Mouse (Mus musculus): ENCODE measurements around the gene Eif4b. TPM values are rescaled to one million over a fixed set of nuclear protein-coding genes. Genes with fewer than 3 reads are reported as not detected.

The Eif4b gene
- total RNA-seq, 2 experiments from 2014 or later, result 176 to 177 TPM

- DNase-seq (ENCODE audit: extremely low spot score in 1 of 2, low spot score in 2 of 2), result no peak
- intact Hi-C loops (cut with DNase I), result loop anchor here (10.0 kb wide), 1 partner anchor 114 kb away; no protein-coding TSS in a partner anchor
Measured at GRCm38 (mm10) chr15:102110701-102111494, 37.3 kb downstream of the Eif4b start.

GRCm38 (mm10) chr15:102111495-102111829, 37.9 kb downstream of the Eif4b start:
- intact Hi-C loops (cut with DNase I), result loop anchor here (10.0 kb wide), 1 partner anchor 113 kb away; no protein-coding TSS in a partner anchor
- no peak for DNase-seq (ENCODE audit: extremely low spot score in 1 of 2, low spot score in 2 of 2)

- intact Hi-C loops (cut with DNase I), result loop anchor here (10.0 kb wide), 1 partner anchor 113 kb away; no protein-coding TSS in a partner anchor
- DNase-seq (ENCODE audit: extremely low spot score in 1 of 2, low spot score in 2 of 2), result no peak
Measured at GRCm38 (mm10) chr15:102112181-102112580, 38.6 kb downstream of the Eif4b start.

DNA sequence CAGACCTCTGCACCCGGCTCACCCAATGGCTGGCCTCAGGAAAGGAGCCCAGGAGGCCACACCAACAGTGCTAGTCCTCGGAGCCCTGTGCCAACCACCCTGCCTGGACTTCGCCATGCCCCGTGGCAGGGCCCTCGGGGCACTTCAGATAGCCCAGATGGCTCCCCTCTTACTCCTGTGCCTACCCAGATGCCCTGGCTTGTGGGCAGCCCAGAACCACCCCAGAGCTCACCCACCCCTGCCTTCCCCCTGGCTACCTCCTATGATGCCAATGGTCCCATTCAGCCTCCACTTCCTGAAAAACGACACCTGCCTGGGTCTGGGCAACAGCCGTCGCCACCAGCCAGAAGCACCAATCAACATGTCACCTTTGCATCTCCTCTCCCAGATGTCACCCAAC, 39.3 kb downstream of the Eif4b start:
- intact Hi-C loops (cut with DNase I), result loop anchor here (10.0 kb wide), 1 partner anchor 112 kb away; no protein-coding TSS in a partner anchor
- DNase-seq (ENCODE audit: extremely low spot score in 1 of 2, low spot score in 2 of 2), result no peak

DNA sequence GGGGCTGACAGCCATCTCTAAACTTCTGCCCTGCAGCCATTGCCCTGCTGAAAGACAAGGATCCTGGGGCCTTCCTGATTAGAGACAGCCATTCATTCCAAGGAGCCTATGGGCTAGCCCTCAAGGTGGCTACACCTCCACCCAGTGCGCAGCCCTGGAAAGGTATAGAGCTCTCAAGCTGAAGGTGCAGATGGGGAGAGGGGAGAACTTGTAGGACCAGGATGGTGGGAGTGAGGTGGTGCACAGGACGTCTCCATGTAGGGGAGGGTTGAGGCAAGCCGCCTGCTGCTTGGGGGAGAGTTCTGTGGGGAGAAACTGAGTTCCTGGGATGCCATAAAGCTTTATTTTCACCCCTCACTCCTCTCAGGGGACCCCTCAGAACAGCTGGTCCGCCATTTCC, 40.1 kb downstream of the Eif4b start:
- intact Hi-C loops (cut with DNase I), result loop anchor here (10.0 kb wide), 1 partner anchor 111 kb away; no protein-coding TSS in a partner anchor
- DNase-seq (ENCODE audit: extremely low spot score in 1 of 2, low spot score in 2 of 2), result no peak

DNA sequence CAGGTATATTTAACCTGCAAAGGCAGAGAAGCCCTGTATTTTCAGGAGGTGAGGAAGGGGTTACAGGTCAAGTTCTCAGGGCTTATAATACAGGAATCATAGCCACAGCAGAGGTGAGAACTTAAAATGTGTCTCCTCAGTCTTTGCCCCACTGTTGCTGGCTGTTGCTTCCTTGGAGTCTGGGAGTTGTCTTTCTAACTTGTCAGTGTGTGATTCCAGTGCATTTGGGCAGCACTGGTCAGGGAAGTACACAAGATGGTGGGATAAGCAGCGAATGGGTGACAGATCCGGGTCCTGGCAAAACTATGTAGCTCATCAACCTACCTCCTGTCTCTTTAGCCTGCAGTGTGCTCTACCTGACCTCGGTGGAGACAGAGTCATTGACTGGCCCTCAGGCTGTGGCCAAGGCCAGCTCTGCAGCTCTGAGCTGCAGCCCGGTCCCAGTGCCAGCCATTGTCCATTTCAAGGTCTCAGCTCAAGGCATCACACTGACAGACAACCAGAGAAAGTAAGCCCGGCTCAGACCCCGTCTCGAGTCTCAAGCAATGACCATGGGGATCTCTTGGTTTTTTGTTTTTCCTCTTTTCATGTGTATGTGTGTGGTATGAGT, 41.2 kb downstream of the Eif4b start:
- intact Hi-C loops (cut with DNase I), result loop anchor here (10.0 kb wide), 1 partner anchor 110 kb away; no protein-coding TSS in a partner anchor
- no peak for DNase-seq (ENCODE audit: extremely low spot score in 1 of 2, low spot score in 2 of 2)

DNA sequence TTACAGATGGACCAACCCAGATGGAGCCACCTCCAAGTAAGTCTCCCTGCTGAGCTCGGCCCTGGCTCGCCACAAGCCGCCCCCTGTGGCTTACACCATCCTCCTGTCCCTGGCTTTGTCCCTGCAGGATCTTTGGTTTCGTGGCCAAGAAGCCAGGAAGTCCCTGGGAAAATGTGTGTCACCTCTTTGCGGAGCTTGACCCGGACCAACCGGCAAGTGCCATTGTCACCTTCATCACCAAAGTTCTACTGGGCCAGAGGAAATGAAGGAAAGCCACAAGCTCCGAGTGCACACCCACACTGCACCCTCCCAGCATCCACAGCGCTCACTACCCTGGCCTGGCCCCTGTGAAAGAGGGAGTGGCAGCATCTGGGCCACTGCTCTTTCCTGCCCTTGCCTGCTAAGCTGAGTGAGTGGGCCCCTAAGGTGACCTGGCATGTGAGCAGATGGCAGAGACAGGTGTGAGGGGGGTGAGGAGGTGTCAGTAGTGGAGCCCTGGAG, 42.2 kb downstream of the Eif4b start:
- intact Hi-C loops (cut with DNase I), result loop anchor here (10.0 kb wide), 1 partner anchor 109 kb away; no protein-coding TSS in a partner anchor
- no peak for DNase-seq (ENCODE audit: extremely low spot score in 1 of 2, low spot score in 2 of 2)

DNA sequence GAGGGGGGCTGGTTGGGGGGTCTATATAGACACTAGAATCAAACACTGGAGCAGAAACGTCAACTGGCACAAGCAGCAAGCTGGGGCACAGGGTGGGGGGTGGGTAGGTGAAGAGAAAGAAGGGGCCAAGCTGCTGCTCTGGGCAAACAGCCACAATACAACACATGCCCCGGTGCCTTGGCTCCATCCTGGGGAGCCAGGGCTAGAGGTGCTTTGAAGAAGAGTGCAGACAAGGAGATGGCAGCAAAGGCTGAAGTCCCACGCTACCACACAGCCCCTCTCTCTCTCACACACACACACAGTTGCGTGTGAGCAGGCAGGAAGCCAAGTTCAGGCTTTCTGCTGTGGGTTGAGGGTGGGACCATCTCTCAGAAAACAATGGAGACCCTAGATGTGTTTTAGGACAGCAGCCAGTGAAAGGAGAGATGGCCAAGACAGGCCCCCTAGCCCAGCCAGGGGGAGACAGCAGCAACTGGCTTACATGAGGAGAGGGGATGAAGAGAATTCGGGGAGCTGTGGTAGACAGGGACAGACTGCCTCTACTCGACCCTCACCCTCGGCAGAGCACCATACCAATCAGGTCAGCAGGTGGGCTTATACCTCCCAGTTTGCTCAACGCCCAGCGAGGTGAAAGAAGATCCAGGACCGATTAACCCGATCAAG, 43.3 kb downstream of the Eif4b start:
- intact Hi-C loops (cut with DNase I), result loop anchor here (10.0 kb wide), 1 partner anchor 108 kb away; no protein-coding TSS in a partner anchor
- no peak for DNase-seq (ENCODE audit: extremely low spot score in 1 of 2, low spot score in 2 of 2)

- no peak for DNase-seq (ENCODE audit: extremely low spot score in 1 of 2, low spot score in 2 of 2)
- intact Hi-C loops (cut with DNase I), result loop anchor here (10.0 kb wide), 1 partner anchor 107 kb away; no protein-coding TSS in a partner anchor
Measured at GRCm38 (mm10) chr15:102117461-102118443, 44.2 kb downstream of the Eif4b start.

DNA sequence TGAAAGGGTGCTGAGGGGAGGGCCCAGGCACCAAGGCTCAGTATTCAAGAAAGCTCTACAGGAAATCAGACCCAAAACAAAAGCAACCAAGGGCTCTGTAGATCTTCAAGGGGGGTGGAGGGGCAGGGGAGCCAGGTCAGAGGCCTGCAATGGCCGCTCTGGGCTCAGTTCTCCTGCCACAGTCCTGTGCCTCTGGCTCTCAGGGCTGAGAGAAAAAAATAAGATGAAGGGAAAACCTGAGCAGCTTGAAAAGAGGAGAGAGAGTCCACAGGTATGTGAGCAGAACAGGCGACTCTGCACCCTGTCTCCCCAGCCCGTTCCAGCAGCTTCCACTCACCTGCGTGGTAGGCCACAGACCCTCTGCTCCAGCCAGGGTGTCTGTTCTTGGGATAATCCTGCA, 45.0 kb downstream of the Eif4b start:
- intact Hi-C loops (cut with DNase I), result loop anchor here (10.0 kb wide), 1 partner anchor 106 kb away; no protein-coding TSS in a partner anchor
- no peak for DNase-seq (ENCODE audit: extremely low spot score in 1 of 2, low spot score in 2 of 2)

- intact Hi-C loops (cut with DNase I), result loop anchor here (10.0 kb wide), 1 partner anchor 106 kb away; no protein-coding TSS in a partner anchor
- no peak for DNase-seq (ENCODE audit: extremely low spot score in 1 of 2, low spot score in 2 of 2)
Measured at GRCm38 (mm10) chr15:102119121-102119830, 45.7 kb downstream of the Eif4b start.

DNA sequence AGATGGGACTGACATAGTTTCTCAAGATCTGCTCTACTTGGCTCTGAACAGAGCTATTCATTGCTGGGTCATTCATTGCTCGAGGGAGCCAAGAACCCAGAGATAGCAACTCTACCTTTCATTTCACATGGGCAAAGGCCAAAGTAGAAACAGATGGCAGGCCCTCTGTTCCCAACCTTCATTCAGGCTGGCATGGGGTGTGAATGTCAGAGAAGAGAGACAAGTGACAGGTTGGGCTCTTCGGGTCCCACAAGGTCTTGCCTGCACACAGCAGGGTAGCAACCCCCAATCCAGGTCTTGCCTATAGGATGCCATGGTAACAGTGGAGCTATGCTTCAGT, 46.2 kb downstream of the Eif4b start:
- DNase-seq (ENCODE audit: extremely low spot score in 1 of 2, low spot score in 2 of 2), result no peak
- intact Hi-C loops (cut with DNase I), result loop anchor here (10.0 kb wide), 1 partner anchor 105 kb away; no protein-coding TSS in a partner anchor

GRCm38 (mm10) chr15:102120530-102120929, 47.0 kb downstream of the Eif4b start:
- intact Hi-C loops (cut with DNase I), result no loop called here
- no peak for DNase-seq (ENCODE audit: extremely low spot score in 1 of 2, low spot score in 2 of 2)

DNA sequence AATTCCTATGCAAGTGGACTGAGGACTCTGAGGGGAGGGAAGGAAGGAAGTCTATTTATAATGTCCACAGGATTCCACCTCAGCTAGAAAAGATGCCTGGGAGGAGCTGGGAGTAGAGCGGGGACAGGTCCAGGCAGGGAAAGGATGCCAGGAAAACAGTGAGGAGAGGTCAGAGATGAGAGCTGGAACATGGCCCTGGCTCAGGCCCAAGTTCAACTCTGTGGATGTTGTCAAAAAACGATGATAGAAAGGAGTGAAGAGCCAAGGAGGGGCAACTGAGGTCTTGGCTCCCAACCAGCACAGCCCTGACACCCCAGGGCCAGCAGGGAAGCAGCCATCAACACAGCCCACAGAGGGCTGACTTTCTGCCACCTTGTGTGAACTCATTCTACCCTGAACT, 52.7 kb downstream of the Eif4b start:
- intact Hi-C loops (cut with DNase I), result no loop called here
- peak in 1 of 2 experiments; percentile 69 for DNase-seq (ENCODE audit: extremely low spot score in 1 of 2, low spot score in 2 of 2)

- DNase-seq (ENCODE audit: extremely low spot score in 1 of 2, low spot score in 2 of 2), result no peak
- intact Hi-C loops (cut with DNase I), result no loop called here
Measured at GRCm38 (mm10) chr15:102133314-102133713, 59.7 kb downstream of the Eif4b start.

DNA sequence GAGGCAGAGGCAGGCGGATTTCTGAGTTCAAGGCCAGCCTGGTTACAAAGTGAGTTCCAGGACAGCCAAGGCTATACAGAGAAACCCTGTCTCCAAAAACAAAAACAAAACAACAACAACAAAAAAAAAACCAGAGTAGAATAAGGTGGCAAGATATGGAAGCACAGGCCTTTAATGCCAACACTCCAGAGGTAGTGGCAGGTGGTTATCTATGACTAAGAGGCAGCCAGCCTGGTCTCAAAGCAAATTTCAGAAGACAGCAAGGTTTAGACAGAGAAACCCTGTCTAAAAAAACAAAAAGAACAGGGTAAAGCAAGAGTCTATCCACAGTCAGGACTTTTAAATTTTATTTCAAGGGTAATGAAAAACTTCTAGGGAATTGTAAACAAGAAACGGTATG, 61.1 kb downstream of the Eif4b start:
- DNase-seq (ENCODE audit: extremely low spot score in 1 of 2, low spot score in 2 of 2), result no peak
- intact Hi-C loops (cut with DNase I), result no loop called here

- DNase-seq (ENCODE audit: extremely low spot score in 1 of 2, low spot score in 2 of 2), result peak in 1 of 2 experiments; percentile 45
- intact Hi-C loops (cut with DNase I), result no loop called here
Measured at GRCm38 (mm10) chr15:102135522-102136128, 62.1 kb downstream of the Eif4b start.

All from left cerebral cortex, postnatal 10 days (tissue).